Mouse (Mus musculus): ENCODE results near the gene Rnf185. TPM values are rescaled to one million over a fixed set of nuclear protein-coding genes. Genes with fewer than 3 reads are reported as not detected.

Rnf185 gene
- polyA plus RNA-seq, 1 experiment from 2014 or later, result 51.9 TPM

DNA sequence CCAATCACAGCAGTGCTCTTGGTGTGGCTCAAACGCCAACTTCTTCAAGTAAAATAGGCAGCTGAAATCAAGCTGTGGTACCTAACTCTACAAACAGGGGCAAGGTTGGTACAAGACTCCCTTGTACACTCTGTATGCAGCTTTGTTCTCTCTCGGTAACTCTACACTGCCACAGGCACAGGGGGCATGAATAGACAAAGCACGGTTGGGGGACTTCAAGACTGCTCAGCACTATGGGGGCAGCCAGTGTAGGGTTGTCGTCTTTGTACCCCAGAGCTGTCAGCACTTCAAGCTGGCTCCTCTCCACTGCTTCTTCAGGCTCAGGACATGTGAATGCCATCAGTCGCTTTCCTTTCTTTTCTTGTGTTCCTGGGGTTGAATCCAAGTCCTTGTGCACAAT lies 57.6 kb downstream of the Rnf185 start:
- H3K27me3 ChIP-seq (ENCODE audit: control insufficient read depth, insufficient read depth, low read length), result no peaks in the 10 kb centered on the region
- no peaks in the 10 kb centered on the region for H3K9me3 ChIP-seq (ENCODE audit: control insufficient read depth, low read length)
- no peak overlapping the region for H3K27ac ChIP-seq (ENCODE audit: low read depth, low read length)
- H3K9ac ChIP-seq (ENCODE audit: low read length), result no peak overlapping the region
- peaks cover 7% of the 10 kb centered on the region; the same call in 1 of the 2 replicates for H3K4me1 ChIP-seq (ENCODE audit: control insufficient read depth, insufficient read depth, low read length)
- 59% methylated on average over 5 of the region's 5 CpGs for WGBS
- H3K4me2 ChIP-seq, result no peak overlapping the region
- H3K36me3 ChIP-seq (ENCODE audit: control insufficient read depth, insufficient read depth, low read length), result no peaks in the 10 kb centered on the region
- no peak overlapping the region for H3K4me3 ChIP-seq (ENCODE audit: low read depth, low read length)
- DNase-seq (ENCODE audit: low spot score, missing footprints), result no peak
- ATAC-seq (ENCODE audit: low FRiP score), result no peak

DNA sequence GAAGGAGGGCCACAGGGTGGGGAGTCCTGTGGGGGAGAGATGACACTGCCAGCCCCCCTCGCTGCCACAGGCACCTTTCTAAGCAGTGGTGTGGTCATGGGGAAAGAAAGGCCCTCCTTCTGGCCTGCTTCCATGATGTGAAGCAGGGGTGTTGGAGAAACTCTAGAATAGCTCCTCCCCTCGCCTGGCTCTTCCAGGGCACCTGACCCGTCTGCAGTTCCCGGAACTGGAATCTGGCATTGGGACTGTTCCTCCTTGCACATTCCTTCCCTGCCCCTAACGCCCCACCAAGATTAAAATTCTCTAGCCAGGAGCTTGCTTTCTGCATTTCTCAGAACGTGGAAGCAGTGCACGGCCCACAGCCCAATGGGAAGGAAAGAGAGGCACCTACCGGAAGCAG lies 59.6 kb downstream of the Rnf185 start:
- Histone ChIP-seq H3K4me2 (no peak overlapping the region), H3K27me3 (ENCODE audit: control insufficient read depth, insufficient read depth, low read length) (no peaks in the 10 kb centered on the region), H3K4me1 (ENCODE audit: control insufficient read depth, insufficient read depth, low read length) (peaks cover 7% of the 10 kb centered on the region; the same call in 1 of the 2 replicates), H3K9ac (ENCODE audit: low read length) (no peak overlapping the region), H3K27ac (ENCODE audit: low read depth, low read length) (no peak overlapping the region), H3K9me3 (ENCODE audit: control insufficient read depth, low read length) (no peaks in the 10 kb centered on the region), H3K36me3 (ENCODE audit: control insufficient read depth, insufficient read depth, low read length) (no peaks in the 10 kb centered on the region), H3K4me3 (ENCODE audit: low read depth, low read length) (no peak overlapping the region)
- DNase-seq (ENCODE audit: low spot score, missing footprints), result no peak
- 87% methylated on average over 8 of the region's 8 CpGs for whole genome bisulfite sequencing
- no peak for ATAC-seq (ENCODE audit: low FRiP score)

DNA sequence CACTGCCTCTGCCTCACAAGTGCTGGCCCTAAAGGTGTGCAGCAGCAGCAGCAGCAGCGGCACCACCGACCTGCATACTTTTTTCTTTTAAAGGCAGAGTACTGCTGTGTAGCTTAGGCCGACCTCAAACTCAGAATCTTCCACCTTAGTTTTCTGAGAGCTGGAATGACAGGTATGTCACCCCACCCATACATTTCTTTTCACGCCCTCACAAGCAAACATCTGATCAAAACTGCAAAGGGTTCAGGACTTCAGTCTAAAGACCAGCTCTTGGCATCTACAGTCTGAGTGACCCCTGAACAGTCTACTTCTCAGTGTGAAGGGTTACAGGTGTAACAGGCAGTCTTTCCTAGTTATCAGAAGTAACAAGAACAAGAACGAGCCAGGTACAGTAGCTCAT lies 61.4 kb downstream of the Rnf185 start:
- Histone ChIP-seq H3K4me3 (ENCODE audit: low read depth, low read length) (no peak overlapping the region), H3K9me3 (ENCODE audit: control insufficient read depth, low read length) (no peaks in the 10 kb centered on the region), H3K27me3 (ENCODE audit: control insufficient read depth, insufficient read depth, low read length) (no peaks in the 10 kb centered on the region), H3K4me2 (no peak overlapping the region), H3K36me3 (ENCODE audit: control insufficient read depth, insufficient read depth, low read length) (no peaks in the 10 kb centered on the region), H3K27ac (ENCODE audit: low read depth, low read length) (no peak overlapping the region), H3K9ac (ENCODE audit: low read length) (no peak overlapping the region), H3K4me1 (ENCODE audit: control insufficient read depth, insufficient read depth, low read length) (no peaks in the 10 kb centered on the region)
- DNase-seq (ENCODE audit: low spot score, missing footprints) (no peak), ATAC-seq (ENCODE audit: low FRiP score) (no peak)
- 91% methylated on average over 5 of the region's 5 CpGs for WGBS

DNA sequence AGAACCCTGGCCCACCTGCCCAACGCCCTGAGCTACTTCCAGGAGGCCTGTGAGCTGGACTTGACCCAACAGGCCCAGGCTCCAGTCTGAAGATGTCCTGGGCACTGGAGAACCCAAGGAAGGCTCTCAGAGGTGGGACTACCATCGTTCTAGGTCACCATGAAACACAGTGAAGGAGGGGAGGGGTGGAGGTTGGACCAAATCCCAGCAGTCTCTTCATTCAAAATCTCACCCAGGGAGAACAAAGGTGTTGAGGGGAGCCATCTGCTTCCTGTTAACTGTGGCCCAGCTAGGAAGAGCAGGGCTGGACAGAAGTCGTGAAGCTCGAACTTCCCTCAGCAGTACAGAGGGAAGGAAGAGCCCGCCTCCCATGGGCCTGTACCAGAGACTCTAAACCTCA lies 62.2 kb downstream of the Rnf185 start:
- Histone ChIP-seq H3K36me3 (ENCODE audit: control insufficient read depth, insufficient read depth, low read length) (no peaks in the 10 kb centered on the region), H3K4me2 (no peak overlapping the region), H3K9ac (ENCODE audit: low read length) (no peak overlapping the region), H3K27me3 (ENCODE audit: control insufficient read depth, insufficient read depth, low read length) (no peaks in the 10 kb centered on the region), H3K9me3 (ENCODE audit: control insufficient read depth, low read length) (no peaks in the 10 kb centered on the region), H3K4me1 (ENCODE audit: control insufficient read depth, insufficient read depth, low read length) (no peaks in the 10 kb centered on the region), H3K27ac (ENCODE audit: low read depth, low read length) (no peak overlapping the region), H3K4me3 (ENCODE audit: low read depth, low read length) (no peak overlapping the region)
- WGBS, result 74% methylated on average over 5 of the region's 5 CpGs
- DNase-seq (ENCODE audit: low spot score, missing footprints), result no peak
- no peak for ATAC-seq (ENCODE audit: low FRiP score)

DNA sequence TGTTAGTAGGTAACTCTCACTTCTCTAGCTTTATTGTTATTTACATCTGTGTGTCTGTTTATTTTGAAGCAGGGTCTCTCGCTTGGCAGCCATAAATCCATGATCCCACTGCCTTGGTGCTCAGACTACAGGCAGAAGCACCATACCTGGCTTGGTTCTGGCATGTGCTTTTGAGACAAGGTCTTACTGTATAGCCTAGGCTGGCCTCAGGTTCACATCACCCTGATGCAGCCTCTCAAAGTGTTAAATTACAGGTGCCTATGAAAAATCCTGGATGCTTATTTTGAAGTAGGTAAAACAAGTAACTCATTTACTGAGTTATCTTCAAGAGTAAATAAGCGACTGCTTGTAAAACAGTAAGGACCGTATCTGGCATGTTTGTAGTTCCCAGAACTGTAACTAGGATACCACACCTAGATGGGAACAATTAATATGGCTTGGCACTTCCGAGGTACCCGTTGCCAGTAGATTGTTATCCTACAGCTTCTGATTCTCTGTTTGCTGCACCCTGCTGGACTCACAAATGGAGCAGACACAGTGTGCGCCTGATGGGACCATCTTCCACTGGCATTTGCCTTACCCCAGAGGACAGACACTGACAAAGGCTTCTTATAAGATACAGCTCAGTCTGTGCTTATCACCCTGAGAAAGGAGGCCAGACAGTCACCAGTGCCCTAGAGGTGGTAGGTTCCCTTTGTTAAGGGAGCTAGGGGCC lies 64.5 kb downstream of the Rnf185 start:
- H3K9ac ChIP-seq (ENCODE audit: low read length), result no peak overlapping the region
- no peaks in the 10 kb centered on the region for H3K4me1 ChIP-seq (ENCODE audit: control insufficient read depth, insufficient read depth, low read length)
- no peak overlapping the region for H3K4me2 ChIP-seq
- WGBS, result 89% methylated on average over 6 of the region's 6 CpGs
- ATAC-seq (ENCODE audit: low FRiP score), result no peak
- peaks cover 2% of the 10 kb centered on the region; the same call in 1 of the 2 replicates for H3K36me3 ChIP-seq (ENCODE audit: control insufficient read depth, insufficient read depth, low read length)
- no peak for DNase-seq (ENCODE audit: low spot score, missing footprints)
- no peak overlapping the region for H3K27ac ChIP-seq (ENCODE audit: low read depth, low read length)
- no peak overlapping the region for H3K4me3 ChIP-seq (ENCODE audit: low read depth, low read length)
- H3K9me3 ChIP-seq (ENCODE audit: control insufficient read depth, low read length), result no peaks in the 10 kb centered on the region
- H3K27me3 ChIP-seq (ENCODE audit: control insufficient read depth, insufficient read depth, low read length), result no peaks in the 10 kb centered on the region

DNA sequence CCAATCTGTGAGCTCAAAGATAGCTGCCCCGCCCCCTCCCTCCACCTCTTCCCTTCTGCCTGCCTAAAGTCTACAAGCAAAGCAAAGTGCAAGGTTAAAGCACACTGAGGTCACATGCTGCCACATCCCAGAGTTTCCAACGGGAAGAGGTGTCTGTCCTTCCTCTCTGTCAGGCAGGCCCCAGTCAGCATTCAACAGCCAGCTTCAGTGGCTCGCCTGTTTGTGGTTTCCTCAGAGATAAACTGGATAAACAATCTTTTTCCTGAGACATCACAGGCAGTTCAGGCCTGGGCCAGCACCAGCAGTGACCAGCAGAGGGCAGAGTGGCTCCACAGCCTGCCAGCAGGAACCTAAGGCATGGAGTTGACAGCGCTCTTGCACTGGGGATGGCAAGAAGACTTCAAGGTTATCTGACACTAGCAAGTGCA lies 65.2 kb downstream of the Rnf185 start:
- Histone ChIP-seq H3K36me3 (ENCODE audit: control insufficient read depth, insufficient read depth, low read length) (peaks cover 2% of the 10 kb centered on the region; the same call in 1 of the 2 replicates), H3K4me1 (ENCODE audit: control insufficient read depth, insufficient read depth, low read length) (no peaks in the 10 kb centered on the region), H3K9ac (ENCODE audit: low read length) (no peak overlapping the region), H3K27me3 (ENCODE audit: control insufficient read depth, insufficient read depth, low read length) (no peaks in the 10 kb centered on the region), H3K4me2 (no peak overlapping the region), H3K27ac (ENCODE audit: low read depth, low read length) (no peak overlapping the region), H3K4me3 (ENCODE audit: low read depth, low read length) (no peak overlapping the region), H3K9me3 (ENCODE audit: control insufficient read depth, low read length) (no peaks in the 10 kb centered on the region)
- peak; percentile 76; the same call in 1 of the 2 replicates for ATAC-seq (ENCODE audit: low FRiP score)
- peak; percentile 98 for DNase-seq (ENCODE audit: low spot score, missing footprints)
- WGBS, result 34% methylated on average over 4 of the region's 4 CpGs

DNA sequence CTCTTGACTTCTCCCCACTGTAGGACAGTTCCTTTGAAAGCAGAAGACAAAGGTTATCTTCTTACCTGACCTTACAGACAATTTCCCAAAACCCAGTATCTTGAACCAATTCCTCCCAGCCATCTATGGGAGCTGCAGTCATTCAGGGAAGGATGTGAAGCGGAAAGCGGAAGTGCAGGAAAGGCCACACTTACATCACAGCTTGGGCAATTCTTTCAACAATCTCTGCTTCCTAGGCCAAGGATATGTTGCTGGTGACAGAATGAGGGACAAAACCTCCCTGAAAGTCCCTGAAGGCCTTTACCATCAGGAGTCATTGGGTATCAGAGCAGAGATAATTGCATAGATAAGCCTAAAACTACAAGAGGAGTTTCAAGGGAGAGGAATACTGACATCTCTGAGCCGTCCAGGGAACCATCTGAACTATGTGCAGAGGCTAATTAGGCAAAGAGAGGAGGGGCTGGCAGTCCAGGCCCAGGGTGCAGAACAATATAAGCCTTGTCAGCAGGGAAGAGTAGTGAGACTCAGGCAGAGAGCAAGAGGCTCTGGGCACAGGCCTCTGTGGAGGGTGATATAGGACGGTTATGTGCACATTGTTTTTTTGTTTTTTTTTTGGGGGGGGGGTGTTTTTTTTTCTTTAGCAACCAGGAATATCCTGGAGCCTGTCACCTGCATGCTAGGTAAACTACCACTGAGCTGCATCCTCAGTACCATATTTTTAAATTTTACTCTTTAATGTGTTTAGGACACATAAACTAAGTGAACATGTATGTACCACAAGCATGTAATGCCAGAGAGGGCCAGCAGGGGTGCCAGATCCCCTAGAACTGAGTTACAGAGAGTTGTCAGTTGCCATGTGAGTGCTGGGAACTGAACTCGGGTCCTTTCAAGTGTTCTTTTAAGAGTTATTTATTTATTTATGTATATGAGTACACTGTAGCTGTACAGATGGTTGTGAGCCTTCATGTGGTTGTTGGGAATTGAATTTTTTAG lies 69.3 kb downstream of the Rnf185 start:
- no peak overlapping the region for H3K4me2 ChIP-seq
- no peak overlapping the region for H3K27ac ChIP-seq (ENCODE audit: low read depth, low read length)
- WGBS, result 84% methylated on average over 5 of the region's 5 CpGs
- DNase-seq (ENCODE audit: low spot score, missing footprints) (no peak), ATAC-seq (ENCODE audit: low FRiP score) (no peak)
- no peak overlapping the region for H3K4me3 ChIP-seq (ENCODE audit: low read depth, low read length)
- H3K9me3 ChIP-seq (ENCODE audit: control insufficient read depth, low read length), result no peaks in the 10 kb centered on the region
- no peaks in the 10 kb centered on the region for H3K27me3 ChIP-seq (ENCODE audit: control insufficient read depth, insufficient read depth, low read length)
- H3K36me3 ChIP-seq (ENCODE audit: control insufficient read depth, insufficient read depth, low read length), result peaks cover 2% of the 10 kb centered on the region; the same call in 1 of the 2 replicates
- no peak overlapping the region for H3K9ac ChIP-seq (ENCODE audit: low read length)
- no peaks in the 10 kb centered on the region for H3K4me1 ChIP-seq (ENCODE audit: control insufficient read depth, insufficient read depth, low read length)

DNA sequence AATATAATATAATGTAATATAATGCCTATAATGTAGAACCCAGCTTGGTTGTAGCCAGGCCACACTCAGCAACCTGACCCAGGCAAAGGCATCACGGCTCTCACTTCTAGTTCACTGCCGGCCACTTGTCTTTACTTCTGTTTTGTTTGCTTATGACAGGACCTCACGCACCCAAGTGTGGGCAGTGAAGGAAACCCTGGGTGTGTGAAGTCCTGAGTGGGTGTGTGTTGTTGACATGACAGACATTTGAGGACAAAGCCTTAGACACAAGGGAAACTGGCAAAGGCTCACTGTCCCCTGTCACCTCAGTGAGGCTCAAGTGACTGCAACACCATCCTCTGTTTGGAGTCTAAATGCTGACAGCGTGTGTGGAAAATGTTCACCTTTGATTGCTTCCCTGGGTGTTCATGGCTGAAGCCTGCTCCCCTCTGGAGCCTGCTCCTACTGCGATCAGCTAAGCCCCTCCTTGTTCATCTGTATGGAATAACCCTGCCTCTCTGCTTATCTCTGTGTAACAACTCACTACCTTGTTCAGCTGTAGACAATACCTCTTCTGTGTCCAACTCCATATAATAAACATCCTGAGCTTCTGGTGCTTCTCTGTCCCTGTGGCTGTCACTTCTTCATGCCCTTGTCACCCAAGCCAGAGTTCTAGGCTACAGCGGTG lies 70.9 kb downstream of the Rnf185 start:
- H3K4me1 ChIP-seq (ENCODE audit: control insufficient read depth, insufficient read depth, low read length), result no peaks in the 10 kb centered on the region
- ATAC-seq (ENCODE audit: low FRiP score) (no peak), DNase-seq (ENCODE audit: low spot score, missing footprints) (no peak)
- peaks cover 2% of the 10 kb centered on the region; the same call in 1 of the 2 replicates for H3K36me3 ChIP-seq (ENCODE audit: control insufficient read depth, insufficient read depth, low read length)
- no peak overlapping the region for H3K9ac ChIP-seq (ENCODE audit: low read length)
- H3K9me3 ChIP-seq (ENCODE audit: control insufficient read depth, low read length), result no peaks in the 10 kb centered on the region
- H3K27me3 ChIP-seq (ENCODE audit: control insufficient read depth, insufficient read depth, low read length), result no peaks in the 10 kb centered on the region
- H3K27ac ChIP-seq (ENCODE audit: low read depth, low read length), result no peak overlapping the region
- 93% methylated on average over 6 of the region's 6 CpGs for WGBS
- H3K4me3 ChIP-seq (ENCODE audit: low read depth, low read length), result no peak overlapping the region
- H3K4me2 ChIP-seq, result no peak overlapping the region

All from midbrain, embryonic 11.5 days (tissue).